Mouse (Mus musculus) left cerebral cortex, adult 2 months (tissue): ENCODE measurements around the gene Phf21a. TPM values are rescaled to one million over a fixed set of nuclear protein-coding genes. Genes with fewer than 3 reads are reported as not detected.

Experiments
- DNase-seq, 2 experiments: peaks; one replicate each; pipeline ENCODE4 v3.0.0; 2021 to 2022; ENCODE audit warnings: low spot score in 2 of 2, mixed read lengths in 1 of 2; ENCODE audit errors: extremely low spot score in 1 of 2
- H3K27ac ChIP-seq: fragments of 200-600 bp; 2 replicates; pipeline ENCODE4 v1.8.1; 2022
- H3K4me3 ChIP-seq: fragments of 200-600 bp; 2 replicates; pipeline ENCODE4 v1.8.1; 2022
- CTCF ChIP-seq: fragments of 200-600 bp; IDR thresholded peaks from 2 replicates; pipeline ENCODE4 v1.8.1; 2022; ENCODE audit warnings: antibody characterized with exemption, mild to moderate bottlenecking, moderate library complexity
- intact Hi-C: fragments of 180-260 bp; cut with DNase I; formaldehyde crosslinking; loops from one replicate; pipeline ENCODE4 v1.15.1; 2025
- total RNA-seq, 2 experiments: library from RNA; stranded (reverse); gene quantifications; 2 replicates each; pipeline ENCODE4 v1.2.3; 2021

Phf21a gene
- total RNA-seq, 2 experiments from 2014 or later: 124 to 153 TPM

DNA sequence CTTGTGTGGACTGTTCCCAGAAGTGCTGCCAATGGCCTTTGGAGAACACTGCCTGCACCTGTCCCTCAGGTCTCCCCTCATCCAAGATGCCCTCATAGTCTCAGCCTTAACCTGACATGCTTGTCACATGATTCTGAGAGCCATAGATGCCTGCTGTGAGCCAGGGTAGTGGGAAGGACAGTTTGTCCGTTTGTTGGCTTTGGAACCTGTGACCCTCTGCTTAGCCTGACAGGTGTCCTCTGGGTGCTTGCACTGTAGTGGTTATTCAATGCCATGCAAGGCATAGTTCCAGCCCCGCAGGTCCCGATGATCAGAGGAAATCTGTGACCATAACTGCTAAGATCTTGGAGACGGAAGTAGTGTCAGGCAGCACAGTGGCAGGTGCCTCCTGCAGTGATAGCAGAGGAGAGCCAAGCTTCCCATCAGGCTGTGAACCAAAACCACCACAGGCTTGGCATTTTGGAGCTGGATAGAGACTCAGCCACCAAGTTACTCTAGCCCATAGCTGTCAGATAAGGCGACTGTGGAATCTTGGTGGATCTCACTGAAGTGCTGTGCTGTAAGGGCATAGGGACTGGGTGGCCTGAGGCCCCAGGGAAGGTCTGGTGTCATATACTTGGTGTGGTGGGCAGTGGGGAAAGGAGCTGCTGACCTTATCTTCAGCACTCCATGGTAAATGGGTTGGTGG, 289.1 kb downstream of the Phf21a start, which contains the start of gene 1700029I15Rik:
Gene 1700029I15Rik (plus strand): TSS at position 638 of the 688 bp plus-strand sequence.
- intact Hi-C loops: loop anchor here (5.0 kb wide), 1 partner anchor 450 kb away; the partner anchor contains the start of gene Mdk
- DNase-seq: no peak
- Histone ChIP-seq H3K27ac (no peak within 1 kb of the TSS), H3K4me3 (no peak within 1 kb of the TSS)
- TF ChIP-seq CTCF: no peak

DNA sequence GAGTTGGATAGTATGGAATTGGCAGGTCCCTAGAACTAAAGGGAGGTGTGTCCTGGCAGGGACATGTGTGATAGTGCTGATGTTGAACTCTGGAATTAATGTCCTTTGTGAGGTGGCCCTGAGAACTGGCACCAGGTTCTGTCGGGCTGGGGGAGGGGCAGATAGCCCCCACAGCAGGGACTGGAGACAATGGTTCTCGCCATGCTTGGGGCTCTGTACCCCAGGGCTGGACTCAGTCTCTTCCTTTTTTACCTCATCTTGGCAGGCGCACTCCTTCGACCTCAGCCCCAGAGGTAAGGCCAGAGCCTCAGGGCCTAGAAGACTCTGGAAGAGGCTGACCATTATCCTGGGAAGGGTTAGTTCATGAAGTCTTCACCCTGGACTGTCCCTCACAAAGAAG, 289.8 kb downstream of the Phf21a start:
- Histone ChIP-seq H3K4me3 (no peak overlapping the region), H3K27ac (no peak overlapping the region)
- no peak for DNase-seq
- intact Hi-C loops: loop anchor here (5.0 kb wide), 1 partner anchor 450 kb away; the partner anchor contains the start of gene Mdk
- no peak for TF ChIP-seq CTCF

- intact Hi-C loops: loop anchor here (5.0 kb wide), 1 partner anchor 452 kb away; the partner anchor contains the start of gene Mdk
- no peak for TF ChIP-seq CTCF
- Histone ChIP-seq H3K4me3 (no peak overlapping the region), H3K27ac (no peak overlapping the region)
- DNase-seq: no peak
Measured at GRCm38 (mm10) chr2:92384101-92384500, 291.2 kb downstream of the Phf21a start.

- no peak for DNase-seq
- Histone ChIP-seq H3K27ac (peak overlapping the region; percentile 51), H3K4me3 (no peak overlapping the region)
- intact Hi-C loops: no loop called here
- no peak; the same call in 1 of the 2 replicates for TF ChIP-seq CTCF
Measured at GRCm38 (mm10) chr2:92385113-92386051, 292.5 kb downstream of the Phf21a start.

DNA sequence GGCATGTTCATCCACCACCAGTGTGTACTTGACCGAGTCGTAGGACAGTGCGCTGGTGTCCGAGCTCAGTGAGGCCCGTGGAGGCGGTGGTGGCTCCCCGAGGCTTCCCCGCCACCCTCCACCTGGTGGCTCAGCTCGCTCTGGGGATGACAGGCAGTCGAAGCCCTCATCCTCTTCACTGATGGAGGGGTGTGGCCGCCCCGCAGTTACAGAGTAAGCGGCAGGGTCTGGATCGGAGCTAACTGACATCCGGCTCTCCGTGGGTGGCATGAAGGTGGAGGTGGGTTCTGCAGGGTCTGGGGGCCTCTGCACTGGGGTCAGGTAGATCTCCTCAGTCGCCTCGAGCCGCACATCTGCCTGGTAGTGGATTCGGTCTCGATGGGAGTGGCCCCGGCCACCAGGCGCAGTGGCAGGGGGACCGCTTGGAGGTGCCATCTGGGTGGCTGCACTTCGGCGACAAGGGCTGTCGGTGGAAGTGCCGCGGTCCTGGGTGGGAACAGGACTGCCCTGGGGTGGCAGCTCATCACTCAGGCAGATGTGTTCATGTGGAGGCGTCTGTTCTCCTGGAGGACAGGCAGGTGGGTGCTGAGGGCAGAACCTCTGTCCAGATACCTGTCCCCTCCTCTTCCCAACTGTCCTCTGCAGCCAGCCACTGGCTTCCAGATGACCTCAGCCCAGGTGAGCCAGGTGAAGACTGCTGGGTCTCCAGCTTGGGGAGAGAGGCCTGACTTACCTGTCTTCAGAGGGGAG, 294.1 kb downstream of the Phf21a start:
- intact Hi-C loops: no loop called here
- no peak for DNase-seq
- TF ChIP-seq CTCF: no peak
- Histone ChIP-seq H3K4me3 (peak overlapping the region; percentile 71), H3K27ac (peak overlapping the region; percentile 93)

DNA sequence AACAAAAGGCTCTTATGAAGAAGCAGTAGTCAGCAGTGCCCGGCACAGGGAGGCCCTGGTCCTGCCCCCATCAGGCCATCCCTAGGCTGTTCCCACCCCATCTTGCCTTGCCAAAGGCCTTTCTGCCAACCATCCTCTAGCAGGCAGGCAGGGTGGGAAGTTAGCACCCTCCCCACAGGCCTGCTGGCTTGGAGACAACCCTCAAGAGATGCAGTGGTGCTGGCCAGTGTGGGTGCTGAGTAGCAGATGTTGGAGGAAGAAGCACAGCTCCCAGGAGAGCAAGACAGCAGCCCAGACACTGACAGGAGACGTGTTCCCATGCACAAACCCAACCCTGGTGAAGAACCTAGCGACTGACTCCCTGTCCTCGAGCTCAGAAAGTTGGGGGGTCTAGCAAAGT, 294.7 kb downstream of the Phf21a start:
- Histone ChIP-seq H3K27ac (peak overlapping the region; percentile 93), H3K4me3 (peak overlapping the region; percentile 71)
- no peak for TF ChIP-seq CTCF
- intact Hi-C loops: no loop called here
- DNase-seq: peak; percentile 45 to 65

GRCm38 (mm10) chr2:92388081-92388517, 295.2 kb downstream of the Phf21a start:
- intact Hi-C loops: no loop called here
- TF ChIP-seq CTCF: no peak
- no peak for DNase-seq

GRCm38 (mm10) chr2:92388891-92389641, 296.1 kb downstream of the Phf21a start:
- Histone ChIP-seq H3K4me3 (peak overlapping the region; percentile 71), H3K27ac (peak overlapping the region; percentile 93)
- intact Hi-C loops: loop anchor here (1.0 kb wide), 1 partner anchor 43 kb away; no protein-coding TSS in a partner anchor
- no peak; the same call in 1 of the 2 replicates for TF ChIP-seq CTCF
- peak; percentile 91 to 94 for DNase-seq

More at GRCm38 (mm10) chr2:92388081-92388517, 295.2 kb downstream of the Phf21a start:
- Histone ChIP-seq H3K4me3 (peak overlapping the region; percentile 71), H3K27ac (peak overlapping the region; percentile 93)

- TF ChIP-seq CTCF: no peak
- intact Hi-C loops: loop anchor here (1.0 kb wide), 1 partner anchor 43 kb away; no protein-coding TSS in a partner anchor
- H3K4me3 ChIP-seq: peak overlapping the region; percentile 71
- peak overlapping the region; percentile 93 for H3K27ac ChIP-seq
- no peak for DNase-seq
Measured at GRCm38 (mm10) chr2:92389645-92390044, 296.7 kb downstream of the Phf21a start.

DNA sequence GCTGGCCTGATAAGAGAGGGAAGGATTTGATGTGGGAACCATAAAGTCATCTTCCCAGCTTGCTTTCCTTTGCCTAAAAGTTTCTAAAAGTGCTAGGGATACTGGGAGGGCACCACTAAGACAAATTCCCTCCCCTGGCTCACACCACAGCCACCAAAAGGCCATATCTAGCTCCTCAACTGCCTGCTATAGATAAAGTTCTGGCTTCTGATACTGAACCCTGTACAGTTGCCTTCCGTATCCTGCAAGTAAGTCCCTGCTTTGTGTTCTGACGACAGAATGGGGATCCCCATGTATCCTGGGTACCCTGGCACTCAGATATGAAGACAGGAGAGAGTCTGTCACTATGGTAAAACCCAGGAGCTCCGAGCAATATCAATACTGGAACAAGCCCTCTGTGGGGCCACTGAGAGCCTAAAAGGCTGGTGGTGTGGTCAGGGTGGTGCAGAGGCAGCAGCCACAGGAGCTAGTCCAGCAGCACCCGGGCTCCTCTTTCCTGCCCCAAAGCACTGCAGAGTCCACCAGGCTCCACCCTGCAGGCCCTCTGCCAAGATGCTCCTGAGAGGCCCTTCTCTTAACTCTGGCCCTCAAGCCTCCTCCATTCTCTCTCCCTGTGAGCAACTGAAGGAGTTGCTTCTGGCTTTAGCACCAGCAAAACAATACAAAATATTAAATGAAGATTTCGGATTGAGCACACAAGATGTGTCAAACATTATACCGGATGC, 297.5 kb downstream of the Phf21a start:
- H3K4me3 ChIP-seq: no peak overlapping the region; the same call in none of the 2 replicates
- no peak for TF ChIP-seq CTCF
- intact Hi-C loops: no loop called here
- no peak for DNase-seq
- peak overlapping the region; percentile 90 for H3K27ac ChIP-seq
